Mouse (Mus musculus) liver, adult 2 months (tissue): ENCODE data around the gene Cngb1.

ENCODE experiments used
- CTCF ChIP-seq: fragments of 200-500 bp; IDR thresholded peaks from 2 replicates; pipeline ENCODE4 v1.5.1; 2011; ENCODE audit warnings: low read depth, low read length, control low read depth
- POLR2A ChIP-seq: fragments of 200-500 bp; IDR thresholded peaks from 2 replicates; pipeline ENCODE4 v1.6.1; 2011; ENCODE audit warnings: low read length, control low read depth; ENCODE audit not compliant: insufficient read depth; ENCODE audit errors: extremely low read depth

GRCm38 (mm10) chr8:95313857-95314256 lies 7.5 kb upstream of the Cngb1 start:
- TF ChIP-seq POLR2A (no peak), CTCF (no peak)
